Mouse (Mus musculus): ENCODE results near the gene Atp2a3. TPM values are rescaled to one million over a fixed set of nuclear protein-coding genes. Genes with fewer than 3 reads are reported as not detected.
A peak's percentile ranks its signal among the peaks of the same experiment; 100 is the strongest.

Atp2a3 gene
- polyA plus RNA-seq (2017; shearing (Covaris generic)), result 100 to 1,000 TPM in 1 of 3 experiments, 10 to 100 TPM in 2; 61.5 to 121 (median 72.5) TPM

- peak; percentile 86 for ATAC-seq
Observed at GRCm38 (mm10) chr11:72961072-72961980, at the start of gene Atp2a3. TSS of gene Atp2a3 (plus strand) at chr11:72961169.

DNA sequence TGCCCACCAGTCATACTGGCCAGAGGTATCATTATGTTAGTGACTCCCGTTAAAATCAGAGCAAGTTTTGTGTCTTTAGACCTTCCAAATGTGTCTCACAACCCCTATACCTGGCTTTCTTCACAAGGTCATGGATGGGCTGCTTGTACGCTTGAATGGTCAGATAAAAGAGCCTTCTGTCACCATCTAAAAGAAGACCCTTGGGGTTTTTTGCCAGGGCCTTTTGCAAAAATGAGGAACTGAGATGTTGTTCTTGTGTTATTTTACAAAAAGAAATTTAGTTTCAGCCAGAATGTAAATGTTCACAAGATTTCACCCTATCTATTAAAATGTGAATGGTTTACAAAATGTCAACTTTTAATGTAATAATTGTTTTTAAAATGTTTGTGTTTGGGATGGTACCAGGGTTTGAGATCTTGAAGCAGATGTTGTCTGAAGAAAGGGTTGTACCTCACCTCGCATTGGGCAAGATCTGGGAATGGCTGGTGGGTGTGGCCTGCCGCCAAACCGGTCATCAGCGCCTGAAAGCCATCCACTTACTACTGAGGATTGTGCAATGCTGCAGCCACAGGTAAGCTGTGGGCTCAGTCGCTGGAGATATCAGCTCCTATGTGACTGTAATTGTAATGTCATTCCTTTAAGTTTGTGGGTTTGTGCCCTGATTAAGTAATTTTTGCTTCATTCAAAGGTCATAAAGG, 43.5 kb upstream of the Atp2a3 start:
- no peak for ATAC-seq

DNA sequence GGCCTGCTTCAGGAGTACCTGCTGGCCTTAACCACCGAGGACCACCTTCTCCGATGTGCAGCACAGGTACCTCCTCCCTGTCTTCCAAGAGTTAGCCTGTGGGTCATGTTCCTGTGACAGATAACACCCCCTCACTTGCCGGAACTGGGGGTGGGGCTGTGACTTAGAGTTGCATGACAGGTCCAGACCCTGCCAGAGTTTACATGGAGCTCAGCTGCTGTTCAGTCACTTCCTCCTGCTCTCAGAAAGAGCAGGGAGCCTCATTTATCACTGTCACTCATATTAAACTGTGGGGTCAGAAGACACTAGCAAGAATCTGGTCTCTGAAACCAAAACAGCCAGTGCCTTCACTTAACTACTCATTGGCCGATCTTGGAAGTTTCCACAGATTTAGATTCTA, 37.9 kb upstream of the Atp2a3 start:
- ATAC-seq, result no peak

DNA sequence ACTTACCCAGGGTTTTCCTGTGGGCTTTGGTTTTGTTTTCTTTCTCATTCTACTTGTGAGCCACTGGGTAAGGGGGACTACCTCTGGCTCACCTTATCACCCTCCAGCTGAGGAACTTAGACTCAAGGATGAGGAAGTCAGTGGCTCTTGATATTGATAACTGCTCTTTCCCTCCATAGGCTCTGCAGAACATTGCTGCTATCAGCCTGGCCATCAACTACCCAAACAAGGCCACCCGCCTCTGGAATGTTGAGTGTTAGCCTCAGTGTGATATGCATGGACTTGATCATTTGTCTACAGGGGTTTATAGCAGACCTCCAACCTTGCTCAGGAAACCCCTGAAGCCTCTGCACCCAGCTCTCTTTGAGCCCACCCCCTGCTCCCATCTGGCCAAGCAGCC, 36.5 kb upstream of the Atp2a3 start:
- ATAC-seq, result no peak

GRCm38 (mm10) chr11:72925067-72925466, 35.9 kb upstream of the Atp2a3 start:
- no peak for ATAC-seq

GRCm38 (mm10) chr11:72926226-72926890, 34.6 kb upstream of the Atp2a3 start:
- no peak for ATAC-seq

- ATAC-seq, result no peak
Observed at GRCm38 (mm10) chr11:72928516-72928915, 32.5 kb upstream of the Atp2a3 start.

DNA sequence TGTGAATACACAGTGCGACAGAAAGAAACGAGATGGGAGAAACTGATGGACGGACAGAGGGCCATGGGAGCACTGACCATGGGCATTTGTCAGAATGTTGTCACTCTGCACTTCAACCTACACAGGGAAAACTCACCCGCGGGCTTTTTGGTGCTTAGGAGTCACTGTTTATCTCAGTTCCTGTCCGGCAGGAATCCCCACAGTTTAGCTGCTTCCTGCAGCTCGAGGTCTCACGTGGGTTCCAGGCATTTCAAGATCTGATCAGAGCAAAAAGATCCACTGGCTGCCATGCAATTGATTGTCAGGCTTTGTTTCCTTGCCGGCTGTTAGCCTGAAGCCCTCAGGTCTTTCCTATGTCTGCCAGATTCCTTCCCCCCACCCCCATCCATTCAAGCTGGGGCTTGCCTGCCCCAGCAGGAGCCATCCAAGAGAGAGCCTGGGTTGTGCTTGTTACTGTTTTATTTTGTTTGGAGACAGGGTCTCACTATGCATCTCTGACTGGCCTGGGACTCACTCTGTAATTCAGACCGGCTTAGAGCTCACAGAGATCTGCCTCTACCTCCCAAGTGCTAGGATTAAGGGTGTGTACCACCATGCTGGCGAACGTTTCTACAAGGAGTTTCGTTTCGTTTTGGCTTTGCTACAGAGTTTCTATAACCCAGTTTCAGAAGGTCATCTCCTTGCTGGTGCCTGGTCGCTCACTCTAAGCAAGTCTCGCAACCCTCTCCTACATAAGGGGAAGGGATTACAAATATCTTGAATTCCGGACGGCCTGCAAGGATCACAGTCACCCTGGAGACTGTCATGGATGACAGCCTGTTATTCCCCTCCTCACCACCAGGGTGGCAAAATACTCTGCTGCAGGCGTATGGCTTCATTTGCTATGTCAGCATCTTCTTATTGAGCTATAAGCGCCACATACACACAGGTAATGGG, 20.5 kb upstream of the Atp2a3 start:
- no peak for ATAC-seq

DNA sequence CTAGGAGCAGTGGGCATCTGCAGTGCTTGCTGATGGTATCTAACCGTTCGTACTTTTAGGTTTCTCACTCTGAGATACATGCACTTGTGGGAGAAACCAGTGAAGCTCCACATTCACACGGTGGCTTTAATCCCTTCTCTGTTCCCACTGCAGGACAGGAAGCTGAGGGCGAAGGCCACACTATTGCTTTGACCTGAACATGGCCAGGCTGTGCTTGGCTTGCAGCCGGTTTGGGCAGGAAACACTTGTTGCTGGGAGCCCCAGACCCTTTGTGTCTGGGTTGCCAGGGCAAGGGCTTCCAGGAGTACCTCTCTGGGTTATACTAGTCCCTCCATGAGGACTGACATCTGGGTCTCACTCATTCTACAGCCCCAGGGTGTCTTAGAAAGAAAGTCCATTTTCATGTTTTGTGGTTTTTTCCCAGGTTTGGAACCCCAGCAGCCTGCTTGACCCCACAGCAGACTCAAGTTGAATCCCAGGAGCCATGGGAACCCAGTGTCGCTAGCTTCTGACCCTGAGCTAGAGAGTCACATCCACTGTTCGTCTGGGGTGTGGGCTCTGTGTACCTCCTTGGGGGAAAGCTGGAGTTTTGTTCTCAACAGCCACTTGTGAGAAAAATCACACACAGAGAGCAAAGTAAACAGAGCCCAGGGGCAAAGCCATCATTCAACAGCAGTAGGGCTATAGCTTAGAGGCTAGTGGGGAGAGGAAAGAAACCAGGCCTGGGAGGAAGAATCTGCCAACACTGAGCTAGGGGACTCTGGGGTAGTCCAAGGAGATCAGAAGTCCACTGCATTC, 15.8 kb upstream of the Atp2a3 start:
- no peak for ATAC-seq

GRCm38 (mm10) chr11:72945875-72946559, 15.0 kb upstream of the Atp2a3 start:
- ATAC-seq, result no peak

DNA sequence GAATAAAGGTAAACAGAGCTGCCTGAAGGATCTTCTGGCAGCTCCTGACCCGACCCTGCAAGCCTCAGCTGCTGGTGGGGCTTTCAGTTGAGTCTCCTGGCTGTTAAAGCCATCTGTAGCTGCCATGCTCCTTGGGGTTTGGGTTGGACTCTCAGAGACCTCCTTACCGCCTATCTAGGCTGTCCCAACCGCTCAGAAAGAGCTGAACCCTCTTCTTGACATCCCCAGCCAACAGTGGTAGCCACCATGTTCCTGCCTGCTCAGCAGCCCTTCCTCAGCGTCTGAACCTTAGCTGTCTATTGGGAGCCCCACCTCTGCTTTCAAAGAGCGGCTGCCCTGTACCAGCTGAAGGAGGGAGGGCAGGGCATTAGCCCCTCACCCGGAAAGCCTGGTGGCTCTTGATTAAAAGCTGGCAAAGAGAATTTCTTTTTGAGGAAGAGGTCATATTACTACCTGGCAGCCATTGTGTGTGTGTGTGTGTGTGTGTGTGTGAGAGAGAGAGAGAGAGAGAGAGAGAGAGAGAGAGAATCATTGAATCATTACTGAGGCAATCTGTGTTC, 14.3 kb upstream of the Atp2a3 start:
- no peak for ATAC-seq

DNA sequence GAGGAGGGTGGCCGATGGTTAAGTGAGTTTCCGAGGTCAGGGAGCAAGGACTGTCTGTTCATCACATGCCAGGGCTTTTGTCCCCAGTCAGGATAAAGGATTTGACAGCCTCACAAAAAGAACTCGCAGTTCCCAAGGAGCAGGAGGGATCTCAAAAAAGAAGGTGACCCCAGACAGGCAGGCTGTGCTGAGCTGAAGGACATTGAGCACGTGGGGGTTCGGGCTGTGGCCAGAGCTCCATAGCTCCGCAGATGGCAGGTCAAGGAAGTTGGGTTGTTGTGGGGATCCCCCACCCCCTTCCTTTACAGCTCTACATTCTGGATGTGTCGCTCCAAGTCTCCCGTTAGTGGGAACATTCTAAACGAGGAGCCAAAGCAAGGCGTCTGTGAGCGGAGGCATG, 13.1 kb upstream of the Atp2a3 start:
- ATAC-seq, result no peak

GRCm38 (mm10) chr11:72948254-72948653, 12.7 kb upstream of the Atp2a3 start:
- no peak for ATAC-seq

DNA sequence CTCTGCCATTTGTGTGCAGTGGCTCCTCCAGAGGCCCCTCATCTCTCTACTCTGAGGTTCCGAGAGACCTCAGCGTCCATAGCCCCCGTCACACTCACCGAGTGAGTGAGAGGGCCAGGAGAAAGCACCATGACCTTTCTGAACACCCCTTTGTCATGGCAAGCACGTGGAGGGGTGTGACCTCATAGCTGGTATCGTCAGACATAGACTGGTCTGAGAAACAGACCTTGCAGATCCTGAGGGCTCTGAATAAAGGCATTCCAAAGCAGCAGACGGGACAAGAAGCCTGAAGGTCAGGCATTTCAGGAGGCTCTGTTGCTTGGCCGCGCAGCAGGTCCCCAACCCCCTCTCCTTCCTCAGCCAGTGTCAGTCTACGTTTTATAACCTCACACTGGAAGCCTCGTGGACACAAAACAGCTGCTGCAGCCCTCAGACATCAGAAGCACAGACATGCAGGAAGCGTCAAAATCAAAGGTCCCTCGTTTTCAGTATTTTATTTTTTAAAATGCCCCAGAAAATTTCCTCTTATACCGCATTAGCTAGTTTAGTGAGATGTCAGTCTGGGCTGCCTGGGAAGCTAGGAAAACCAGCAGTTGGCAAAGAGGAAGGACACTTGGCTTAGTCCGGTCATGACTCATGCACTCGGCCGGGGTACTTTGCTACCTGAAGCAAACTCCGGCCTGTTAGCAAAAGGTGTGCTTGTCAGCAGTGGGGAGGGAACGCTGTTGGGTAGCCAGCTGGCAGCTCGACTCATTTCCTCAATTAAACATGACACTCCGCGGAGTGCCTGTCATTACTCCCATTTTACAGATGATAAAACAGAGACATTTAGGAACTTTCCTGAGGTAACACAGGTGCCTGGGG, 9.6 kb upstream of the Atp2a3 start:
- no peak for ATAC-seq

- ATAC-seq, result no peak
Observed at GRCm38 (mm10) chr11:72952226-72952625, 8.7 kb upstream of the Atp2a3 start.

- ATAC-seq, result no peak
Observed at GRCm38 (mm10) chr11:72952697-72953096, 8.3 kb upstream of the Atp2a3 start.

- no peak for ATAC-seq
Observed at GRCm38 (mm10) chr11:72953116-72953439, 7.9 kb upstream of the Atp2a3 start.

GRCm38 (mm10) chr11:72953440-72954151, 7.4 kb upstream of the Atp2a3 start:
- peak; percentile 78 for ATAC-seq

GRCm38 (mm10) chr11:72954216-72954615, 6.8 kb upstream of the Atp2a3 start:
- ATAC-seq, result no peak
